Mouse (Mus musculus) liver, embryonic 14.5 days (tissue): ENCODE measurements around the gene Mien1. TPM values are rescaled to one million over a fixed set of nuclear protein-coding genes. Genes with fewer than 3 reads are reported as not detected.

Source experiments
- ATAC-seq: fragments of 200-750 bp; cut with Nextera tagmentation; 2 replicates; pipeline ENCODE4 v1.8.0; 2017; ENCODE audit warnings: moderate number of reproducible peaks, mild to moderate bottlenecking, moderate library complexity; ENCODE audit not compliant: insufficient read depth
- DNase-seq, 3 experiments: peaks; one replicate each; pipeline ENCODE4 v3.0.0-alpha.2; 2012 to 2013; ENCODE audit warnings: low read depth in 3 of 3, low spot score in 3 of 3
- H3K27ac ChIP-seq: fragments of 300-500 bp; sonication (generic); 2 replicates; pipeline ENCODE4 v1.5.1; 2014; ENCODE audit warnings: moderate library complexity, mild to moderate bottlenecking, control low read depth, inconsistent platforms
- H3K27me3 ChIP-seq: fragments of 300-500 bp; sonication (generic); 2 replicates; pipeline ENCODE4 v1.6.1; 2014; ENCODE audit warnings: mild to moderate bottlenecking, low read length, moderate library complexity; ENCODE audit not compliant: control insufficient read depth, insufficient read depth
- H3K36me3 ChIP-seq: fragments of 300-500 bp; sonication (generic); replicated peaks from 2 replicates; pipeline ENCODE4 v1.6.1; 2014; ENCODE audit warnings: low read depth; ENCODE audit not compliant: control insufficient read depth, insufficient read depth
- H3K4me1 ChIP-seq, 2 experiments: fragments of 200-500 bp in 1 of 2; fragments of 300-500 bp in 1 of 2; sonication (generic) in 1 of 2; replicated peaks; 2 replicates each; pipeline ENCODE4 v1.6.1; 2012 to 2014; ENCODE audit warnings: antibody characterized with exemption in 1 of 2, inconsistent platforms in 1 of 2, low read length in 1 of 2; ENCODE audit not compliant: control insufficient read depth in 2 of 2, insufficient read depth in 2 of 2
- H3K4me2 ChIP-seq: fragments of 300-500 bp; sonication (generic); 2 replicates; pipeline ENCODE4 v1.6.1; 2014; ENCODE audit warnings: low read depth, mild to moderate bottlenecking, control low read depth, moderate library complexity
- H3K4me3 ChIP-seq, 2 experiments: fragments of 200-500 bp in 1 of 2; fragments of 300-500 bp in 1 of 2; sonication (generic) in 1 of 2; 2 replicates each; pipeline ENCODE4 v1.5.1; 2012 to 2014; ENCODE audit warnings: low read depth in 2 of 2, low read length in 2 of 2, mild to moderate bottlenecking in 2 of 2, control low read depth in 1 of 2, inconsistent platforms in 1 of 2, moderate library complexity in 1 of 2; ENCODE audit not compliant: insufficient read depth in 1 of 2
- H3K9ac ChIP-seq: fragments of 300-500 bp; sonication (generic); replicated peaks from 2 replicates; pipeline ENCODE4 v1.6.1; 2014; ENCODE audit warnings: mild to moderate bottlenecking, control low read depth, moderate library complexity
- H3K9me3 ChIP-seq: fragments of 300-500 bp; sonication (generic); 2 replicates; pipeline ENCODE4 v1.6.1; 2016; ENCODE audit warnings: low read length, mixed read lengths; ENCODE audit not compliant: control insufficient read depth
- CTCF ChIP-seq: IDR thresholded peaks from 2 replicates; pipeline ENCODE4 v1.5.1; 2016; ENCODE audit warnings: antibody characterized with exemption, low read depth, control low read depth
- EP300 ChIP-seq: IDR thresholded peaks from 2 replicates; pipeline ENCODE4 v1.6.1; 2016; ENCODE audit warnings: antibody characterized with exemption, low read depth
- WGBS: fragments of 180-500 bp; shearing (Covaris S2); extraction: QIAGEN DNeasy Blood & Tissue Kit; methylation state at CpG from one replicate; pipeline ENCODE4 v1.1.7; 2014; ENCODE audit not compliant: insufficient replicate concordance; 5-methylcytosine and 5-hydroxymethylcytosine counted together
- polyA plus RNA-seq, 2 experiments: library from polyadenylated mRNA; depleted of rRNA in 1 of 2; stranded (reverse) in 1 of 2; unstranded in 1 of 2; fragments of >200 nt; fragmentation: Nextera tagmentation in 1 of 2; extraction: Ambion mirVana in 1 of 2; gene quantifications; 2 replicates each; pipeline versions ENCODE4 v1.2.1 to v1.2.3; 2012 to 2014

Gene Mien1
- polyA plus RNA-seq, 2 experiments = 31.1 to 58.5 TPM

GRCm38 (mm10) chr11:98395041-98395440 is 43.8 kb downstream of the Mien1 start:
- Histone ChIP-seq H3K4me1 (peaks cover 34 to 35% of the 10 kb centered on the region in 2 experiments), H3K36me3 (no peaks in the 10 kb centered on the region), H3K9me3 (no peaks in the 10 kb centered on the region), H3K4me3 (no peak overlapping the region), H3K4me2 (0 out of 2 replicates have a peak overlapping the region, but pooled peaks have one; percentile 18), H3K9ac (peak overlapping the region; percentile 2), H3K27me3 (no peaks in the 10 kb centered on the region), H3K27ac (peak overlapping the region; percentile 65)
- 11% methylated on average over 4 of the region's 4 CpGs for WGBS
- ATAC-seq (peak; percentile 38), DNase-seq (peak in 2 of 3 experiments; percentile 14 to 18)
- no peak for TF ChIP-seq EP300
- TF ChIP-seq CTCF = no peak

GRCm38 (mm10) chr11:98394301-98394700 is 44.5 kb downstream of the Mien1 start:
- Histone ChIP-seq H3K4me3 (no peak overlapping the region), H3K4me1 (peaks cover 31 to 35% of the 10 kb centered on the region in 2 experiments), H3K9ac (no peak overlapping the region), H3K4me2 (no peak overlapping the region), H3K27ac (peak overlapping the region; percentile 70), H3K36me3 (no peaks in the 10 kb centered on the region), H3K27me3 (no peaks in the 10 kb centered on the region), H3K9me3 (no peaks in the 10 kb centered on the region)
- DNase-seq (no peak), ATAC-seq (no peak)
- 57% methylated on average over 6 of the region's 6 CpGs for WGBS
- TF ChIP-seq EP300 (no peak), CTCF (no peak)

- no peak overlapping the region for H3K4me3 ChIP-seq
These were observed 45.5 kb downstream of the Mien1 start for GRCm38 (mm10) chr11:98393317-98393716.

GRCm38 (mm10) chr11:98392645-98393044 is 46.1 kb downstream of the Mien1 start:
- peak overlapping the region; percentile 28 for H3K9ac ChIP-seq
- H3K36me3 ChIP-seq = no peaks in the 10 kb centered on the region
- H3K27ac ChIP-seq = peak overlapping the region; percentile 70
- H3K4me2 ChIP-seq = peak overlapping the region; percentile 46
- DNase-seq (peak; percentile 51 to 62 (median 52)), ATAC-seq (peak; percentile 81)
- TF ChIP-seq CTCF (no peak), EP300 (no peak)
- 4% methylated on average over 4 of the region's 4 CpGs for WGBS
- peaks cover 31 to 35% of the 10 kb centered on the region in 2 experiments for H3K4me1 ChIP-seq
- H3K4me3 ChIP-seq = no peak overlapping the region
- H3K9me3 ChIP-seq = no peaks in the 10 kb centered on the region
- H3K27me3 ChIP-seq = no peaks in the 10 kb centered on the region; the same call in 1 of the 2 replicates

More at GRCm38 (mm10) chr11:98393317-98393716, 45.5 kb downstream of the Mien1 start:
- peak overlapping the region; percentile 46 for H3K4me2 ChIP-seq
- H3K36me3 ChIP-seq = no peaks in the 10 kb centered on the region
- WGBS = 13% methylated on average over 6 of the region's 6 CpGs
- peak overlapping the region; percentile 70 for H3K27ac ChIP-seq
- peak overlapping the region; percentile 28 for H3K9ac ChIP-seq
- DNase-seq (peak; percentile 41 to 56 (median 44)), ATAC-seq (peak; percentile 74)
- H3K4me1 ChIP-seq = peaks cover 31 to 35% of the 10 kb centered on the region in 2 experiments
- no peaks in the 10 kb centered on the region; the same call in 1 of the 2 replicates for H3K27me3 ChIP-seq
- TF ChIP-seq CTCF = no peak
- peak; percentile 32; the same call in 1 of the 2 replicates for TF ChIP-seq EP300
- H3K9me3 ChIP-seq = no peaks in the 10 kb centered on the region

GRCm38 (mm10) chr11:98392034-98392433 is 46.8 kb downstream of the Mien1 start:
- DNase-seq (no peak), ATAC-seq (no peak)
- H3K27ac ChIP-seq = no peak overlapping the region
- WGBS = 42% methylated on average over 5 of the region's 8 CpGs
- no peak for TF ChIP-seq CTCF
- TF ChIP-seq EP300 = no peak
- H3K27me3 ChIP-seq = peaks cover 4% of the 10 kb centered on the region
- H3K4me3 ChIP-seq = no peak overlapping the region
- no peak overlapping the region for H3K9ac ChIP-seq
- peaks cover 31 to 35% of the 10 kb centered on the region in 2 experiments for H3K4me1 ChIP-seq
- no peak overlapping the region for H3K4me2 ChIP-seq
- no peaks in the 10 kb centered on the region for H3K9me3 ChIP-seq
- H3K36me3 ChIP-seq = no peaks in the 10 kb centered on the region
